Mouse (Mus musculus) kidney, adult 2 months (tissue): ENCODE measurements around the gene Dera.

Experiments used
- CTCF ChIP-seq: fragments of 200-500 bp; conservative IDR thresholded peaks from 2 replicates; pipeline ENCODE4 v1.5.1; 2011; ENCODE audit warnings: low read depth, mild to moderate bottlenecking, control low read depth, low read length, moderate library complexity, mixed read lengths; ENCODE audit not compliant: insufficient read depth, insufficient read length
- POLR2A ChIP-seq: fragments of 200-500 bp; IDR thresholded peaks from one replicate; pipeline ENCODE4 v1.6.1; 2011; ENCODE audit warnings: low read depth, low read length, control low read depth

- TF ChIP-seq POLR2A (no peak), CTCF (no peak)
These were observed 3.5 kb downstream of the Dera start for GRCm38 (mm10) chr6:137757891-137758290.
